Mouse (Mus musculus) embryonic facial prominence, embryonic 12.5 days (tissue): ENCODE measurements around the gene Hist1h4h. TPM values are rescaled to one million over a fixed set of nuclear protein-coding genes. Genes with fewer than 3 reads are reported as not detected.

ENCODE experiments used
- ATAC-seq: fragments of 200-750 bp; cut with Nextera tagmentation; 2 replicates; pipeline ENCODE4 v1.8.0; 2017; ENCODE audit not compliant: insufficient number of reproducible peaks, insufficient read depth, low FRiP score, low TSS enrichment
- H3K27ac ChIP-seq: fragments of 300-500 bp; sonication (generic); 2 replicates; pipeline ENCODE4 v1.5.1; 2016; ENCODE audit warnings: mild to moderate bottlenecking
- H3K27me3 ChIP-seq: fragments of 300-500 bp; sonication (generic); 2 replicates; pipeline ENCODE4 v1.6.1; 2016; ENCODE audit warnings: mild to moderate bottlenecking, moderate library complexity
- H3K36me3 ChIP-seq: fragments of 300-500 bp; sonication (generic); 2 replicates; pipeline ENCODE4 v1.6.1; 2016; ENCODE audit warnings: mild to moderate bottlenecking
- H3K4me1 ChIP-seq: fragments of 300-500 bp; sonication (generic); 2 replicates; pipeline ENCODE4 v1.6.1; 2016
- H3K4me2 ChIP-seq: fragments of 300-500 bp; sonication (generic); replicated peaks from 2 replicates; pipeline ENCODE4 v1.6.1; 2016; ENCODE audit warnings: mild to moderate bottlenecking, moderate library complexity
- H3K4me3 ChIP-seq: fragments of 300-500 bp; sonication (generic); 2 replicates; pipeline ENCODE4 v1.5.1; 2016; ENCODE audit warnings: mild to moderate bottlenecking
- H3K9ac ChIP-seq: fragments of 300-500 bp; sonication (generic); 2 replicates; pipeline ENCODE4 v1.6.1; 2016; ENCODE audit warnings: mild to moderate bottlenecking, moderate library complexity
- H3K9me3 ChIP-seq: fragments of 300-500 bp; sonication (generic); 2 replicates; pipeline ENCODE4 v1.6.1; 2016; ENCODE audit warnings: mild to moderate bottlenecking, moderate library complexity
- WGBS: fragments of 180-500 bp; shearing (Covaris S2); methylation state at CpG from one replicate; pipeline ENCODE4 v1.1.7; 2016; 5-methylcytosine and 5-hydroxymethylcytosine counted together
- polyA plus RNA-seq: library from polyadenylated mRNA; unstranded; fragments of >200 nt; fragmentation: Nextera tagmentation; extraction: Ambion mirVana; gene quantifications from 2 replicates; pipeline ENCODE4 v1.2.1, GENCODE M21; 2016

Hist1h4h gene
- polyA plus RNA-seq, 1 experiment from 2014 or later: 6.2 TPM

DNA sequence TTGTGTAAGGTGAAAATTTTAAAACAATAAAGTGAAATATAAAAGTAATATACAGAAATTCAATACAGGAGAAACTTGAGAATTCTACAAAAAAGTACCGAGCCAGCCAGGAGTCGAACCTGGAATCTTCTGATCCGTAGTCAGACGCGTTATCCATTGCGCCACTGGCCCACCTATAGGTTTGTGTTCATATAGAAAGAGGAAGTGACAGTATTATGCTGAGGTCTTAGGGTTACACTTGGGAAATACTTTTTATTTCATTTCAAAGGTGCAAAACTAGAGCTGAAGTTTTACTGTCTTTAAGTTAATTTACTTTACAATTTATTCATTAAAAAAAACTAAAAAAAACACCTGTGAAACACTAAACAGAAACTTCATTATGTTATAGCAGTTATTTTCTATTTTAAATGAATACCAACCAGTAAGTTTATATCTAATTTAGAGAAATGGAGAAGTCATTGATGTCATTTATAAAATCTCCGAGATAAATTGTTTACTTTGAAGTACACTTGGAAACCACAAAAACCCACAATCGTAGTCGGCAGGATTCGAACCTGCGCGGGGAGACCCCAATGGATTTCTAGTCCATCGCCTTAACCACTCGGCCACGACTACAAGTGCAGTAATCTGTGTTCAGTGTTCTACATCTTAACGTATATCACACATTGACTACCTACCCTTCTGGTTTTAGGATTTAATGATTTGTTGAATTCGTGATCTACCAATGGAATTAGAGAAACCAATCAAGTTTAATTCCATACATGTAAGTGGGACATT, 30.2 kb upstream of the Hist1h4h start:
- WGBS: 1% methylated on average over 17 of the region's 17 CpGs
- Histone ChIP-seq H3K9me3 (no peaks in the 10 kb centered on the region), H3K27ac (no peak overlapping the region), H3K27me3 (no peaks in the 10 kb centered on the region), H3K4me3 (0 out of 2 replicates have a peak overlapping the region, but pooled peaks have one; percentile 15), H3K9ac (no peak overlapping the region), H3K4me2 (peak overlapping the region; percentile 41), H3K4me1 (peaks cover 12% of the 10 kb centered on the region), H3K36me3 (no peaks in the 10 kb centered on the region)
- ATAC-seq: no peak

- Histone ChIP-seq H3K9me3 (no peaks in the 10 kb centered on the region), H3K27me3 (no peaks in the 10 kb centered on the region), H3K27ac (no peak overlapping the region), H3K4me1 (peaks cover 16% of the 10 kb centered on the region), H3K36me3 (no peaks in the 10 kb centered on the region), H3K4me3 (no peak overlapping the region), H3K9ac (no peak overlapping the region), H3K4me2 (peak overlapping the region; percentile 41)
- 21% methylated on average over 5 of the region's 5 CpGs for WGBS
- ATAC-seq: no peak
These were observed 29.3 kb upstream of the Hist1h4h start for GRCm38 (mm10) chr13:23501511-23501910.

- Histone ChIP-seq H3K27me3 (no peaks in the 10 kb centered on the region), H3K9ac (no peak overlapping the region), H3K36me3 (no peaks in the 10 kb centered on the region), H3K27ac (no peak overlapping the region), H3K4me1 (peaks cover 16% of the 10 kb centered on the region), H3K4me2 (peak overlapping the region; percentile 41), H3K4me3 (no peak overlapping the region), H3K9me3 (no peaks in the 10 kb centered on the region)
- WGBS: 35% methylated on average over 9 of the region's 9 CpGs
- ATAC-seq: no peak
These were observed 28.8 kb upstream of the Hist1h4h start for GRCm38 (mm10) chr13:23502031-23502567.

DNA sequence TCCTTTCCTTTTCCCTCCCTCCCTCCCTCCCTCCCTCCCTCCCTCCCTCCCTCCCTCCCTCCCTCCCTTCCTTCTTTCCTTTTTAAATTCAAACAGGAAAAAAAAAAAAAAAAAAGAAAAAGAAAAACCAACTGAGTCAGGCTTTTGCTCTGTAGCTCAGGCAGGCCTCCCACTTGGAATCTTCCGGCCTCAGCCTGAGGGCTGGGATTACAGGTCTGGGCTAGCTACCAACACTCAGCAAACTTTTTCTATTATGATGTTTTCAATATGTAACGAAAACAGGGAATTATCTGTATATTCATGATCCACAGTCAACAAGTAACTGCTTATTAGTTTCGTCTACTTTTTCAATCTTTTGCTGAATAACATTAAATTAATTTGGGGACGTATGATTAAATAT, 27.9 kb upstream of the Hist1h4h start:
- Histone ChIP-seq H3K27me3 (no peaks in the 10 kb centered on the region), H3K9ac (no peak overlapping the region), H3K4me3 (no peak overlapping the region), H3K36me3 (no peaks in the 10 kb centered on the region), H3K9me3 (no peaks in the 10 kb centered on the region), H3K4me1 (peaks cover 16% of the 10 kb centered on the region), H3K27ac (no peak overlapping the region), H3K4me2 (no peak overlapping the region)
- 31% methylated on average over 4 of the region's 4 CpGs for WGBS
- no peak for ATAC-seq

GRCm38 (mm10) chr13:23503797-23504196, 27.1 kb upstream of the Hist1h4h start:
- ATAC-seq: no peak
- Histone ChIP-seq H3K4me3 (no peak overlapping the region), H3K9ac (no peak overlapping the region), H3K9me3 (no peaks in the 10 kb centered on the region), H3K27me3 (no peaks in the 10 kb centered on the region), H3K4me1 (peaks cover 14% of the 10 kb centered on the region), H3K4me2 (peak overlapping the region; percentile 15; the same call in 1 of the 2 replicates), H3K36me3 (no peaks in the 10 kb centered on the region), H3K27ac (no peak overlapping the region)
- 2% methylated on average over 9 of the region's 9 CpGs for WGBS

DNA sequence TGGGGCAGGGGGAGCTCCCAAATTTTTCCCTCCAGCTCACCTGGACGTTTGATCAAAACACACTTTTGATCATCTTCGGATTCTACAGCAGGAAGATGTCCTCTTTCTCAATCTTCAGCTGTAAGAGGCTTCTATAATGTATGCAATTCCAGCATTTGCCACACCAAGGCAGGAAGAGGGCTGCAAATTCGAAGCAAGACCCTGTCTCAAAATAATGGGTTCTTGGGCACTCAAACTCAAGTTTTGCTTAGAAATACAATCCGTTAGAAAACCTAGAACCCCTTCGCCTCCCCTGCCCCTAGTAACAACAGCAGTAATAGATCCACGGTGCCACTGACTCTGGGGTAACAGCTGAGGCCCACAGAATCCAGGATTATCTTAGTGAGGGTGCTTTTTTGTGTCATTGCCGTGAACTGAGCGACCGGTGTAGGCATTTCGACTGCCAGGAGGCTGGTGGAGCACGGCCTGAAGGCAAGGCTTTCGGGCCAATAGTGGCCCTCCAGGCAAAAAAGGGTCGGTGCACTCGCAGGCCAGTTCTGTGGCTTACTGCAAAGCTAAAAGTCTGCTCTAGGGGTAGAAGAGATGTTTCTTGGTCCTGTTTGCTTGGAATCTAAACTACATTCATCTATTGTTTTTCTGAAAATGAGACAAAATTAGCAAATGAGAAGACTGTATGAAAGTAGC, 25.0 kb upstream of the Hist1h4h start:
- Histone ChIP-seq H3K4me3 (peak overlapping the region; percentile 29), H3K9me3 (no peaks in the 10 kb centered on the region), H3K4me2 (peak overlapping the region; percentile 55), H3K9ac (peak overlapping the region; percentile 25; the same call in 1 of the 2 replicates), H3K27me3 (no peaks in the 10 kb centered on the region), H3K27ac (peak overlapping the region; percentile 55; the same call in 1 of the 2 replicates), H3K36me3 (no peaks in the 10 kb centered on the region), H3K4me1 (peaks cover 14% of the 10 kb centered on the region; the same call in 1 of the 2 replicates)
- ATAC-seq: no peak
- 2% methylated on average over 14 of the region's 14 CpGs for WGBS

GRCm38 (mm10) chr13:23506351-23506750, 24.5 kb upstream of the Hist1h4h start:
- ATAC-seq: no peak
- Histone ChIP-seq H3K4me3 (peak overlapping the region; percentile 29), H3K9ac (no peak overlapping the region), H3K9me3 (no peaks in the 10 kb centered on the region), H3K4me1 (peaks cover 14% of the 10 kb centered on the region; the same call in 1 of the 2 replicates), H3K36me3 (no peaks in the 10 kb centered on the region), H3K27ac (peak overlapping the region; percentile 55; the same call in 1 of the 2 replicates), H3K4me2 (peak overlapping the region; percentile 55), H3K27me3 (no peaks in the 10 kb centered on the region)
- 5% methylated on average over 13 of the region's 13 CpGs for WGBS

- H3K9ac ChIP-seq: no peak overlapping the region
- WGBS: 14% methylated on average over 14 of the region's 14 CpGs
- peaks cover 14% of the 10 kb centered on the region; the same call in 1 of the 2 replicates for H3K4me1 ChIP-seq
- H3K27ac ChIP-seq: no peak overlapping the region
- peak overlapping the region; percentile 29; the same call in 1 of the 2 replicates for H3K4me3 ChIP-seq
- no peaks in the 10 kb centered on the region for H3K36me3 ChIP-seq
- H3K4me2 ChIP-seq: peak overlapping the region; percentile 55; the same call in 1 of the 2 replicates
- no peak for ATAC-seq
- no peaks in the 10 kb centered on the region for H3K9me3 ChIP-seq
- H3K27me3 ChIP-seq: no peaks in the 10 kb centered on the region
These were observed 23.9 kb upstream of the Hist1h4h start for GRCm38 (mm10) chr13:23506819-23507515.

- Histone ChIP-seq H3K27ac (no peak overlapping the region), H3K36me3 (no peaks in the 10 kb centered on the region), H3K9me3 (no peaks in the 10 kb centered on the region), H3K4me2 (no peak overlapping the region), H3K4me3 (no peak overlapping the region), H3K4me1 (peaks cover 11% of the 10 kb centered on the region; the same call in 1 of the 2 replicates), H3K27me3 (no peaks in the 10 kb centered on the region), H3K9ac (no peak overlapping the region)
- ATAC-seq: no peak
- WGBS: 32% methylated on average over 1 of the region's 1 CpGs
These were observed 20.7 kb upstream of the Hist1h4h start for GRCm38 (mm10) chr13:23510127-23510526.

DNA sequence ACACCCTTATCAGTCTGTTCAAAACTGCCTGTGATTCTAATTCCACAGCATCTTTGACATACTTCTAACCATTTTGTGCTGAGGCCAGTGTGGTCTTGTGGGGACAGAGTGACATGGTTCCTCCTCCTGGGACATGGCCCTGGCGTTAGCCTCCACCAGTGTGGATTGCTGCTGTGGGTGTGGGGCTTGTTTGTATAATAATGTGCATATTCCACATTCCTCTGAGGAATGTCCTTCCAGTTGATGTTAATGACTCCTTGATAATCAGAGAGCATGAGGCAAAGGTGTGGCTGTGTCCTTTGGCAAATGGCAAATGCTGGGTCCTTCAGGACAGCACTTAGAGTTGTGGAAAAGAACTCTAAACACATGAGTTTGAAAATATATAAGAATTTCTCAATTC, 17.3 kb upstream of the Hist1h4h start:
- no peaks in the 10 kb centered on the region for H3K36me3 ChIP-seq
- H3K4me1 ChIP-seq: 0 out of 2 replicates have a peak, but pooled peaks cover 3% of the 10 kb centered on the region
- no peak overlapping the region for H3K9ac ChIP-seq
- no peak for ATAC-seq
- WGBS: 91% methylated on average over 1 of the region's 1 CpGs
- no peaks in the 10 kb centered on the region for H3K27me3 ChIP-seq
- H3K27ac ChIP-seq: no peak overlapping the region
- H3K9me3 ChIP-seq: no peaks in the 10 kb centered on the region
- H3K4me2 ChIP-seq: no peak overlapping the region
- H3K4me3 ChIP-seq: no peak overlapping the region

DNA sequence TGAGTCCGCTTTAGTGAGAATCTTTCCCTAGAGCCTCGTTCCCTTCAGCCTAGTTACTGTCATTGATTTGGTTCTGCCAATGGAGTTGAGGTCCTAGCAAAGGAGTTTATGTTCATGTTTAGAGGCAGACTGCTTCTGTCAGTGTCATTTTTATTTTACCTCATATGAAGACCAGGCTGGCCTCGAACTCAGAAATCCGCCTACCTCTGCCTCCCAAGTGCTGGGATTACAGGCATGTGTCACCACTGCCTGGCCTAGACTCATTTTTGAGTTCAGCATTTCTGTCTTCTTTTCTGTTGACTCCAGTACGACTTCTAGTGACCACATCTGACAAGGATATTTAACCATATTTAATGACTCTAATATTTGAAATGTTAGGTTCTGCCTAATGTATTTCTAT, 15.6 kb upstream of the Hist1h4h start:
- H3K9me3 ChIP-seq: no peaks in the 10 kb centered on the region
- H3K9ac ChIP-seq: no peak overlapping the region
- no peak overlapping the region for H3K4me2 ChIP-seq
- H3K4me3 ChIP-seq: no peak overlapping the region
- WGBS: 72% methylated on average over 5 of the region's 5 CpGs
- 0 out of 2 replicates have a peak, but pooled peaks cover 3% of the 10 kb centered on the region for H3K4me1 ChIP-seq
- no peaks in the 10 kb centered on the region for H3K27me3 ChIP-seq
- no peaks in the 10 kb centered on the region for H3K36me3 ChIP-seq
- no peak overlapping the region for H3K27ac ChIP-seq
- ATAC-seq: no peak
